In genomic region chr2:11367319-11367718, GRCm38 (mm10) we compare ENCODE assay signal across 14 mouse cellular contexts.
"Had no signal": no experiment of that assay in that cellular context is flagged by ENCODE, and none has a peak within 500 bp of the region (broad histone marks: within the 10 kb centered on the region; RNA-seq: fewer than 3 reads in every experiment).

No protein-coding gene starts in this region.

- H3K4me3 ChIP-seq: limb, embryonic 15.5 days; liver, embryonic 13.5 days; lung, embryonic 15.5 days; midbrain, embryonic 12.5 days had no signal

- H3K9ac ChIP-seq: limb, embryonic 15.5 days; liver, embryonic 13.5 days; liver, postnatal 0 days; lung, embryonic 15.5 days; midbrain, embryonic 12.5 days had no signal

- H3K27me3 ChIP-seq: limb, embryonic 15.5 days; liver, embryonic 13.5 days; lung, embryonic 15.5 days; midbrain, embryonic 12.5 days had no signal

- ATAC-seq: liver, postnatal 0 days had no signal

- DNase-seq: kidney, adult 11 months; layer of hippocampus, adult 9-11 months; layer of hippocampus, postnatal 36 days; liver, embryonic 13.5 days; liver, postnatal 0 days; lung, postnatal 14 days; right cerebral cortex, adult 18-20 months; right cerebral cortex, postnatal 25 days; thymus, postnatal 4 days had no signal

- H3K9me3 ChIP-seq: limb, embryonic 15.5 days; liver, embryonic 13.5 days; lung, embryonic 15.5 days; midbrain, embryonic 12.5 days had no signal

- H3K4me2 ChIP-seq: limb, embryonic 15.5 days; liver, embryonic 13.5 days; lung, embryonic 15.5 days; midbrain, embryonic 12.5 days had no signal

- H3K4me1 ChIP-seq: limb, embryonic 15.5 days; liver, embryonic 13.5 days; lung, embryonic 15.5 days had no signal

- H3K27ac ChIP-seq: kidney, postnatal 0 days; limb, embryonic 15.5 days; liver, embryonic 13.5 days; lung, embryonic 15.5 days; macrophage; midbrain, embryonic 12.5 days had no signal

- H3K36me3 ChIP-seq: limb, embryonic 15.5 days; liver, embryonic 13.5 days; lung, embryonic 15.5 days; midbrain, embryonic 12.5 days had no signal
